Mouse (Mus musculus) c-Kit-positive CD71-positive TER-119-positive erythroid progenitor cells, embryonic 14.5 days (primary cell): ENCODE measurements at regions not wholly inside any gene's neighbourhood (a gene's known extent, or its start where the extent isn't known, plus 50 kb on each side); places are given as distances from the start of the nearest gene placed in this dataset.

Experiments
- DNase-seq: peaks from one replicate; pipeline ENCODE4 v3.0.0-alpha.2; 2013; ENCODE audit warnings: low spot score

GRCm38 (mm10) chrX:112984668-112985067 lies 200.6 kb downstream of the Chm start:
- DNase-seq = no peak

- DNase-seq = no peak
These were observed 201.2 kb downstream of the Chm start for GRCm38 (mm10) chrX:112984073-112984472.

GRCm38 (mm10) chrX:112978583-112978982 lies 206.7 kb downstream of the Chm start:
- DNase-seq = no peak

GRCm38 (mm10) chrX:112964093-112964492 lies 221.2 kb downstream of the Chm start:
- no peak for DNase-seq

- no peak for DNase-seq
These were observed 235.5 kb downstream of the Chm start for GRCm38 (mm10) chrX:112949792-112950191.

GRCm38 (mm10) chrX:112947521-112947920 lies 237.8 kb downstream of the Chm start:
- no peak for DNase-seq

- DNase-seq = no peak
These were observed 227.2 kb upstream of the Pof1b start for GRCm38 (mm10) chrX:112925542-112926182.

GRCm38 (mm10) chrX:112903631-112904410 lies 205.4 kb upstream of the Pof1b start:
- DNase-seq = peak; percentile 4

GRCm38 (mm10) chrX:112886539-112886938 lies 188.1 kb upstream of the Pof1b start:
- no peak for DNase-seq
